Mouse (Mus musculus) hindbrain, embryonic 12.5 days (tissue): ENCODE data around the gene Fsd1. TPM values are rescaled to one million over a fixed set of nuclear protein-coding genes. Genes with fewer than 3 reads are reported as not detected.

Source experiments
- ATAC-seq: fragments of 200-750 bp; cut with Nextera tagmentation; 2 replicates; pipeline ENCODE4 v1.8.0; 2017; ENCODE audit warnings: moderate TSS enrichment; ENCODE audit not compliant: low FRiP score
- H3K27ac ChIP-seq: fragments of 300-500 bp; sonication (generic); 2 replicates; pipeline ENCODE4 v1.5.1; 2016; ENCODE audit warnings: mild to moderate bottlenecking
- H3K27me3 ChIP-seq: fragments of 300-500 bp; sonication (generic); 2 replicates; pipeline ENCODE4 v1.6.1; 2016; ENCODE audit warnings: mild to moderate bottlenecking
- H3K36me3 ChIP-seq: fragments of 300-500 bp; sonication (generic); 2 replicates; pipeline ENCODE4 v1.6.1; 2016; ENCODE audit warnings: mild to moderate bottlenecking
- H3K4me1 ChIP-seq: fragments of 300-500 bp; sonication (generic); 2 replicates; pipeline ENCODE4 v1.6.1; 2016
- H3K4me2 ChIP-seq: fragments of 300-500 bp; sonication (generic); replicated peaks from 2 replicates; pipeline ENCODE4 v1.6.1; 2016; ENCODE audit warnings: mild to moderate bottlenecking
- H3K4me3 ChIP-seq: fragments of 300-500 bp; sonication (generic); 2 replicates; pipeline ENCODE4 v1.5.1; 2016; ENCODE audit warnings: mild to moderate bottlenecking
- H3K9ac ChIP-seq: fragments of 300-500 bp; sonication (generic); 2 replicates; pipeline ENCODE4 v1.6.1; 2016; ENCODE audit warnings: mild to moderate bottlenecking, moderate library complexity
- H3K9me3 ChIP-seq: fragments of 300-500 bp; sonication (generic); replicated peaks from 2 replicates; pipeline ENCODE4 v1.6.1; 2016; ENCODE audit warnings: mild to moderate bottlenecking
- WGBS: fragments of 180-500 bp; shearing (Covaris S2); methylation state at CpG from one replicate; pipeline ENCODE4 v1.1.7; 2016; 5-methylcytosine and 5-hydroxymethylcytosine counted together
- polyA plus RNA-seq: library from polyadenylated mRNA; unstranded; fragments of >200 nt; fragmentation: Nextera tagmentation; extraction: Ambion mirVana; gene quantifications from 2 replicates; pipeline ENCODE4 v1.2.1, GENCODE M21; 2016

Gene Fsd1
- polyA plus RNA-seq, 1 experiment from 2014 or later, result 103 TPM

- 87% methylated on average over 9 of the region's 9 CpGs for WGBS
- Histone ChIP-seq H3K9ac (no peak overlapping the region), H3K4me2 (no peak overlapping the region), H3K27ac (no peak overlapping the region), H3K36me3 (peaks cover 54% of the 10 kb centered on the region), H3K4me3 (no peak overlapping the region), H3K9me3 (no peaks in the 10 kb centered on the region), H3K27me3 (no peaks in the 10 kb centered on the region), H3K4me1 (peaks cover 32% of the 10 kb centered on the region)
- no peak for ATAC-seq
Observed at GRCm38 (mm10) chr17:55964996-55965395, 21.3 kb upstream of the Fsd1 start.

DNA sequence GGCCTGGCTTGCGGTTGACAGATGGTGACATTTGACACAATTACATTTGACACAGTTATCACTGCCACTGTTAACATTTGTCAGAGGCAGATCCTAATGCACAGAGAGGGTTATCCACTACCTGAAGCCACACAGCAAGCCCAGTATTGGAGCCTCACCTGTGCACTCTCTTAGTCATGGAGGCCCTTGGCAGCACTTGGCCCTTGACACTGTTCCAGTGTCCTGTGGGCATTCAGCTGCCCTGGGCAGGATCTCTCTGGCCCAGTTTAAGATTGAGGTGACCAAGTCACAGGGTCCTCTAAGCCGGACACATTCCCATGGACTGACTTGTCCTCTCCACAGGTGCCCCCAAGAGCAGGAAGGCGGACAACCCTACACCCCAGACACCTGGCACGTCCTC, 19.1 kb upstream of the Fsd1 start:
- H3K9me3 ChIP-seq, result no peaks in the 10 kb centered on the region
- WGBS, result 92% methylated on average over 4 of the region's 4 CpGs
- H3K36me3 ChIP-seq, result peaks cover 40% of the 10 kb centered on the region

GRCm38 (mm10) chr17:55968210-55968609, 18.1 kb upstream of the Fsd1 start:
- peak; percentile 1; the same call in 1 of the 2 replicates for ATAC-seq
- Histone ChIP-seq H3K4me2 (no peak overlapping the region), H3K27me3 (no peaks in the 10 kb centered on the region), H3K9me3 (no peaks in the 10 kb centered on the region), H3K9ac (peak overlapping the region; percentile 1; the same call in 1 of the 2 replicates), H3K36me3 (peaks cover 45% of the 10 kb centered on the region), H3K27ac (peak overlapping the region; percentile 93), H3K4me3 (no peak overlapping the region), H3K4me1 (peaks cover 52% of the 10 kb centered on the region)
- WGBS, result 49% methylated on average over 7 of the region's 7 CpGs

More for the DNA sequence above, 19.1 kb upstream of the Fsd1 start:
- Histone ChIP-seq H3K27me3 (no peaks in the 10 kb centered on the region), H3K27ac (no peak overlapping the region), H3K4me2 (no peak overlapping the region), H3K9ac (no peak overlapping the region), H3K4me1 (peaks cover 44% of the 10 kb centered on the region), H3K4me3 (no peak overlapping the region)
- ATAC-seq, result no peak

DNA sequence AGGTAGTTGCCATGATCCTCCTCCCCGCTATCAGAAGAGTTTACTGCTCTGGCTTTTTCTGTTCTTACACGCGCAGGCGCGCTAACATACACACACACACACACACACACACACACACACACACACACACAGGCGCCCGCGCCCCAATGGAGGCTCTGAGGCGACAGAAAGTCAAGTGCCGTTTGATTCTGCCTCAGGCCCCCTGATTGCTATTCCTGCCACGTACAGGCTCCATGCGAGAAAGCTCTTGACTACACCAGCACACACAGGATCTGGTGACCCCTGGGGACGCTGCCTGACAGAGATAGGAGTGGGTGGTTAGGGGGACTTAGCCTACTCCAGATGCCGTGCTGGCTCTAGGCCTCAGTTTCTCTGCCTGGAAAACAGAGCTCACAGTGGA, 16.7 kb upstream of the Fsd1 start:
- Histone ChIP-seq H3K4me2 (peak overlapping the region; percentile 77), H3K36me3 (peaks cover 51% of the 10 kb centered on the region), H3K4me1 (peaks cover 51% of the 10 kb centered on the region), H3K27me3 (no peaks in the 10 kb centered on the region), H3K9ac (peak overlapping the region; percentile 80; the same call in 1 of the 2 replicates), H3K4me3 (peak overlapping the region; percentile 59), H3K27ac (peak overlapping the region; percentile 93), H3K9me3 (no peaks in the 10 kb centered on the region)
- peak; percentile 79 for ATAC-seq
- 25% methylated on average over 14 of the region's 14 CpGs for WGBS

DNA sequence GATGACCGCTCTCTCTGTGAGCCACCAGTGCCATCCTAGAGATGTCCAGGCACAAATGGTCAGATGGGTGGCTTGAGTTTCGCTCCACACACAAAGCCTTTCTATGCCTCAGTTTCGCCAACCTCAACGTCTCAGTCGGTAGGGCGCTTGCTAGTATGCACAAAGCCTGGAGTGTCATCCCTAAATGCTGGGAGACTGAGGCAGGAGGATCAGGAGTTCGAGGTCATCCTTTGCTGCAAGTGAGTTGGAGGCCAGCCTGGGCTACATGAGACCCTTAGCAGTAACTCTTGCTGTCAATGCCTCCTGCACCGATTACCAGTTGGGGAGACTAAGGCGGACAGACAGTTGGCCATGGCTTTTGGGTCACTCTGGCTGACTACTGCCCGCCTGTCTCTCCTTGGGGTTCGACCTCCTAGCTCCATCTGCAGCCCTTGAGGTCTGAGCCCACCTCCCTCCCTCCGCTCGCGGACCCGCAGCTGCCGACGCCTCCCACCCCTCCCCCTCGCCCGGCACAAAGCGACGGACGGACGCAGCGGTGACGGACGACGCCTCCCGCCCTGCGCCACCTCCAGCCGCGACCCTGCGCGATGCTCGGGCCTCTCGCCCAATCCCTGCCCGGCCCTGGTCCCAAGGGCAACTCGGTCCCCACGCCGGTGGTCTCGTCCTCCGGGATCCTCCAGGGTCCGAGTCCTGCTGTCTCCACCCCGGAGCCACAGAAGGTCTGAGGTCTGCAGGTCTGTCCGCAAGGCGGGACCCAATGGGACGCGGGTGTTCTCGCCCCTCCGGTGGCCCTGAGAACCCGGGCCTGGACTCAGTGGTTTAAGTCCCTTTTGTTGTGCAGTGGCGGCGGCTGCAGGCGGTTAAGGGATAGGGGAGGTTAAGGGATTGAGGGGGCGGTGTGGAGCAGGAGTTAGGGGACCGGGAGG, 16.1 kb upstream of the Fsd1 start, which contains the start of gene Shd:
Gene Shd (plus strand): TSS at position 502 of the 926 bp plus-strand sequence.
- Histone ChIP-seq H3K4me2 (peak within 1 kb of the TSS; percentile 77), H3K36me3 (peaks cover 49% of the 10 kb centered on the region), H3K9ac (peak within 1 kb of the TSS; percentile 80), H3K27ac (peak within 1 kb of the TSS; percentile 93), H3K4me3 (peak within 1 kb of the TSS; percentile 59), H3K9me3 (no peaks in the 10 kb centered on the region), H3K4me1 (peaks cover 51% of the 10 kb centered on the region), H3K27me3 (no peaks in the 10 kb centered on the region)
- WGBS, result 8% methylated on average over 55 of the region's 55 CpGs
- ATAC-seq, result peak; percentile 57

GRCm38 (mm10) chr17:55971453-55971852, 14.9 kb upstream of the Fsd1 start:
- Histone ChIP-seq H3K4me1 (peaks cover 57% of the 10 kb centered on the region), H3K27me3 (no peaks in the 10 kb centered on the region), H3K4me2 (peak overlapping the region; percentile 77), H3K4me3 (peak overlapping the region; percentile 59), H3K9me3 (no peaks in the 10 kb centered on the region), H3K9ac (peak overlapping the region; percentile 80), H3K36me3 (peaks cover 44% of the 10 kb centered on the region), H3K27ac (peak overlapping the region; percentile 93; the same call in 1 of the 2 replicates)
- ATAC-seq, result no peak
- 20% methylated on average over 22 of the region's 22 CpGs for WGBS

DNA sequence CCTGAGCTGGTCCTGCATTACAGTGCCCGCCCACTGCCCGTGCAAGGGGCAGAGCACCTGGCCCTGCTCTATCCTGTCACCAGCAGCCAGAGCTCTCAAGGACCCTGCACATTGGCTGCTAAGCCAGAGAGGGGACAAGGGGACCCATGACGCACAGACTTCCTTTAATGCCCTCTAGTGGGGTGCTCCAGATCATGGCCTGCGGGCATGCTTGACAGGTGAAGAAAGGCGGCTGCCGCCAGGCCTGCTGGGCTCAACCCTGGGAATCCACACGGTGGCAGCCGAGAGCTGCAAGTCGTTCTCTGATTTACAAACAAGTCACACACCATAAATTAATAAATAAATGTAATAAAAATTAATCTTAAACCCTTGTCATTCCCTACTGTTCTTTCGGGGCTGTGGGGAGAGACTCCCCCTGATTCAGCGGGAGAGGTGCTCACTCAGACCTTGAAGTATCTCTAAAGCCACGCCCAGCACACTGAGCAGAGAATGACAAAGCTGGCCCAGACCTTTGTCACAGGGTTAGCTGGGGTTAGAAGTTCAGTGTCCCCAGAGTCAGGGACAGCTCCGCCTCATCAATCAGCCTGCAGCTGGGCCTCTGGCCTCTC, 9.9 kb upstream of the Fsd1 start:
- 15% methylated on average over 13 of the region's 13 CpGs for WGBS
- Histone ChIP-seq H3K9me3 (no peaks in the 10 kb centered on the region), H3K9ac (peak overlapping the region; percentile 39), H3K4me2 (no peak overlapping the region), H3K36me3 (peaks cover 30% of the 10 kb centered on the region), H3K4me3 (no peak overlapping the region), H3K27ac (peak overlapping the region; percentile 71), H3K27me3 (no peaks in the 10 kb centered on the region), H3K4me1 (peaks cover 29% of the 10 kb centered on the region)
- peak; percentile 72 for ATAC-seq

DNA sequence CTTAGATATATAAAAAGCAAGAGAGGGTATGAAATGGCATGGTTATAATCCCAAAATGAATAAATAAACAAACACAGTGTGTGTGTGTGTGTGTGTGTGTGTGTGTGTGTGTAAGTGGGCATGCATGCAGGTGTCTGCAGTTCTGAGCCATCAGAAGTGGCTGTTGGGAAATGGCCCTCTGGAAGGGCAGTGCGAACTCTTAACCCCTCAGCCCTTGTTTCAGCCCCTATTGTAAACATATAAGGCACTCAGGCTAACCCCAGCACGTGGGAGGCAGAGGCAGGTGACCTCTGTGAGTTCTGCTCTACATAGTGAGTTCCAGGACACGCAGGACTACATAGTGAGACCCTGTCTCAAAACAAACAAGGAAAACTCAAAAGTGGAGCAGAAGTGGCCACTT, 9.0 kb upstream of the Fsd1 start:
- Histone ChIP-seq H3K4me2 (no peak overlapping the region), H3K4me3 (no peak overlapping the region), H3K4me1 (peaks cover 21% of the 10 kb centered on the region), H3K36me3 (peaks cover 30% of the 10 kb centered on the region), H3K27me3 (no peaks in the 10 kb centered on the region), H3K27ac (peak overlapping the region; percentile 71; the same call in 1 of the 2 replicates), H3K9ac (no peak overlapping the region), H3K9me3 (no peaks in the 10 kb centered on the region)
- ATAC-seq, result 0 out of 2 replicates have a peak, but pooled peaks have one; percentile 3
- 50% methylated on average over 3 of the region's 3 CpGs for WGBS

- no peaks in the 10 kb centered on the region for H3K27me3 ChIP-seq
- no peak for ATAC-seq
- H3K4me3 ChIP-seq, result no peak overlapping the region
- H3K36me3 ChIP-seq, result peaks cover 36% of the 10 kb centered on the region
- H3K27ac ChIP-seq, result no peak overlapping the region
- 90% methylated on average over 8 of the region's 8 CpGs for WGBS
- no peak overlapping the region for H3K9ac ChIP-seq
- H3K4me1 ChIP-seq, result peaks cover 11% of the 10 kb centered on the region
- no peak overlapping the region for H3K4me2 ChIP-seq
- H3K9me3 ChIP-seq, result no peaks in the 10 kb centered on the region
Observed at GRCm38 (mm10) chr17:55990278-55990898, 4.1 kb downstream of the Fsd1 start.

- no peak overlapping the region for H3K27ac ChIP-seq
- WGBS, result 88% methylated on average over 15 of the region's 15 CpGs
- no peak overlapping the region for H3K4me2 ChIP-seq
- peaks cover 18% of the 10 kb centered on the region for H3K27me3 ChIP-seq
- ATAC-seq, result no peak
- no peaks in the 10 kb centered on the region for H3K9me3 ChIP-seq
- peaks cover 3% of the 10 kb centered on the region; the same call in 1 of the 2 replicates for H3K4me1 ChIP-seq
- H3K4me3 ChIP-seq, result no peak overlapping the region
- H3K9ac ChIP-seq, result no peak overlapping the region
- H3K36me3 ChIP-seq, result peaks cover 46% of the 10 kb centered on the region
Observed at GRCm38 (mm10) chr17:55996007-55996406, 9.7 kb downstream of the Fsd1 start.

- Histone ChIP-seq H3K9me3 (no peaks in the 10 kb centered on the region), H3K27ac (no peak overlapping the region), H3K4me1 (peaks cover 3% of the 10 kb centered on the region; the same call in 1 of the 2 replicates), H3K4me2 (0 out of 2 replicates have a peak overlapping the region, but pooled peaks have one; percentile 24), H3K27me3 (peaks cover 26% of the 10 kb centered on the region), H3K4me3 (no peak overlapping the region), H3K9ac (no peak overlapping the region), H3K36me3 (peaks cover 24% of the 10 kb centered on the region)
- peak; percentile 18; the same call in 1 of the 2 replicates for ATAC-seq
- 10% methylated on average over 30 of the region's 30 CpGs for WGBS
Observed at GRCm38 (mm10) chr17:55999794-56000499, 13.6 kb downstream of the Fsd1 start.
